Mouse (Mus musculus) G1E (cell line): Measurements from ENCODE around the gene Abca9. TPM values are rescaled to one million over a fixed set of nuclear protein-coding genes. Genes with fewer than 3 reads are reported as not detected.

Experiments
- ATAC-seq: 2 replicates; pipeline ENCODE4 v1.8.0; 2016; ENCODE audit warnings: mild to moderate bottlenecking; ENCODE audit not compliant: insufficient number of reproducible peaks, poor library complexity, low FRiP score, severe bottlenecking; ENCODE audit errors: extremely low read depth
- DNase-seq: peaks from one replicate; pipeline ENCODE4 v3.0.0; 2012; ENCODE audit warnings: low spot score
- H3K27me3 ChIP-seq: 2 replicates; pipeline ENCODE4 v1.6.1; 2012; ENCODE audit warnings: mild to moderate bottlenecking, low read length, inconsistent platforms; ENCODE audit not compliant: insufficient read depth
- H3K36me3 ChIP-seq: replicated peaks from 2 replicates; pipeline ENCODE3; 2012; ENCODE audit warnings: mild to moderate bottlenecking, inconsistent platforms
- H3K4me1 ChIP-seq: 2 replicates; pipeline ENCODE4 v1.6.1; 2012; ENCODE audit warnings: low read depth, low read length, inconsistent platforms, mixed read lengths; ENCODE audit not compliant: insufficient read depth
- H3K4me3 ChIP-seq: 2 replicates; pipeline ENCODE4 v1.5.1; 2012; ENCODE audit warnings: low read depth, mild to moderate bottlenecking, inconsistent platforms, low read length, moderate library complexity, mixed read lengths
- H3K9me3 ChIP-seq: replicated peaks from 2 replicates; pipeline ENCODE4 v1.6.1; 2012; ENCODE audit warnings: inconsistent platforms
- CTCF ChIP-seq: IDR thresholded peaks from 2 replicates; pipeline ENCODE4 v1.5.1; 2012; ENCODE audit warnings: low read depth, low read length, inconsistent platforms, mixed read lengths
- GATA1 ChIP-seq: IDR thresholded peaks from 2 replicates; pipeline ENCODE4 v1.6.1; 2012; ENCODE audit warnings: borderline replicate concordance, low read length, inconsistent platforms, mixed read lengths
- GATA2 ChIP-seq: IDR thresholded peaks from 2 replicates; pipeline ENCODE4 v1.6.1; 2012; ENCODE audit warnings: low read depth, low read length, inconsistent platforms, borderline replicate concordance
- POLR2AphosphoS5 ChIP-seq: IDR thresholded peaks from 2 replicates; pipeline ENCODE4 v1.6.1; 2012; ENCODE audit warnings: low read depth, low read length, inconsistent platforms; ENCODE audit not compliant: insufficient replicate concordance
- TAL1 ChIP-seq: conservative IDR thresholded peaks from 2 replicates; pipeline ENCODE4 v1.6.1; 2012; ENCODE audit warnings: low read depth, low read length, inconsistent platforms, mixed read lengths
- polyA plus RNA-seq: library from polyadenylated mRNA; stranded (reverse); fragments of >175 nt; gene quantifications from 2 replicates; pipeline ENCODE4 v1.2.3, GENCODE M21; 2012
- total RNA-seq, 2 experiments: library from RNA; stranded (forward) in 1 of 2; stranded (reverse) in 1 of 2; fragments of 200-1000 nt in 1 of 2; fragments of >200 nt in 1 of 2; fragmentation: Nextera tagmentation in 1 of 2; gene quantifications; 2 replicates each; pipeline ENCODE4 v1.2.3; 2014 to 2017

The Abca9 gene
- total and polyA plus RNA-seq, 3 experiments, result 0.11 TPM; not detected in 2

DNA sequence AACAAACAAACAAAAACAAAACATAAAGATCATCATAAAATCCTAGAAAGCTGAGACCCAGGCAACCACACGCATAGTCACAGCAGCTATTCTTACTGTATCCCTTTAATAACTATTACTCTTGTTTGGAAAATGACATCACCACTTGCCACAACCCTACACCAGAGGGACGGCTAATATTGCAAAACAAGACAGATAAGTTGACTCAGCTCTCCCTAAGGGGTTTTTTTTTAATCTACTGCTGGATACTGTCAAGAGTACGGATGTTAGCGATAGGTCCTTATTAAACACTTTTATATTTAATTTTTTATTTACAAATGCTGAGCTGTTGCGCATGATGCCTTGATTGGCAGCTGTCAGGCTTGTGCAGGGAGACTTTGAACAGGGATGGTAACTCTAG lies 37.2 kb downstream of the Abca9 start:
- no peak overlapping the region for H3K4me3 ChIP-seq
- TF ChIP-seq GATA2, result no peak
- no peak for TF ChIP-seq GATA1
- TF ChIP-seq CTCF, result no peak
- TF ChIP-seq TAL1, result no peak
- TF ChIP-seq POLR2AphosphoS5, result no peak
- DNase-seq, result no peak
- ATAC-seq, result no peak
- H3K27me3 ChIP-seq, result no peaks in the 10 kb centered on the region
- H3K36me3 ChIP-seq, result no peaks in the 10 kb centered on the region
- H3K4me1 ChIP-seq, result no peaks in the 10 kb centered on the region
- H3K9me3 ChIP-seq, result peaks cover 39% of the 10 kb centered on the region

DNA sequence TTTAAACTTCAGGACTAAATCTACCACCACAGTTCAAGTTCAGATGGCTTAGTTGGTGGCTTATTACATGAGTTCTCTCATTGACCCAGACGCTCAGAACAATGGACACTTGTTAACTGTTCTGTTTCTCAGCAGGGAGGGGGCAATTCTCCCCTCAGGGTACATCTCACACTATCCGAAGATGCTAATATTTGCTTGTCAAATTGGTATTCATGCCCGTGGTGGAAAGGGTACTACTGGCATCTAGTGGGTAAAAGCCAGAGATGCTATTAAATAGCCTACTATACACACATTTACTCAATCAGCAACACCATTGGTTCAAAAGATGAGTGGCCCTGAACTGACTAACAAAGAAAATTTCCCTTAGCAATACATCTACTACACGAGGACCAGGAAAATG lies 56.9 kb downstream of the Abca9 start:
- TF ChIP-seq GATA1, result no peak
- no peak for TF ChIP-seq TAL1
- no peak for TF ChIP-seq GATA2
- Histone ChIP-seq H3K36me3 (no peaks in the 10 kb centered on the region), H3K4me3 (no peak overlapping the region), H3K4me1 (no peaks in the 10 kb centered on the region), H3K27me3 (no peaks in the 10 kb centered on the region), H3K9me3 (peaks cover 40% of the 10 kb centered on the region)
- no peak for ATAC-seq
- DNase-seq, result no peak

DNA sequence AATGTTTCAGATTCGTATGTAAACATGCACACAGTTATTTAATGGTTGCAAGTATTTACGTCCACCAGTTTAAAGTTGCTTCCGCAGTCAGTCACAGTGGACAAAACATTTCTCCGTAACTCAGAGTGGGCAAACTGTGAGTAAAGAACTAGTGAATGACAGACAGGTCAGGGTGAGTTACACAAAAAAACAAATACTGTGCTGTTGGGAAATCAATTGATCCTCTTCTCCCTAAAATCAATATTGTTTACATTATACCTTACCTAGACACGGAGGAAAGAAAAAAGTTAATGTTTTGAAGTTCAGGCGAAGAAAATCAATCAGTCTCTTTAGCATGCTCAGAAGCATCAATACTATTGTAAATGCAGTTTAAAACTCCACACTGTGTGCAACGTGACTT lies 66.6 kb downstream of the Abca9 start:
- TF ChIP-seq POLR2AphosphoS5, result no peak
- no peak for TF ChIP-seq CTCF
- no peak for TF ChIP-seq GATA2
- no peak for TF ChIP-seq TAL1
- TF ChIP-seq GATA1, result no peak
- no peak overlapping the region for H3K4me3 ChIP-seq
- no peaks in the 10 kb centered on the region for H3K4me1 ChIP-seq
- DNase-seq (no peak), ATAC-seq (no peak)
- H3K27me3 ChIP-seq, result no peaks in the 10 kb centered on the region
- peaks cover 45% of the 10 kb centered on the region for H3K9me3 ChIP-seq
- no peaks in the 10 kb centered on the region for H3K36me3 ChIP-seq

DNA sequence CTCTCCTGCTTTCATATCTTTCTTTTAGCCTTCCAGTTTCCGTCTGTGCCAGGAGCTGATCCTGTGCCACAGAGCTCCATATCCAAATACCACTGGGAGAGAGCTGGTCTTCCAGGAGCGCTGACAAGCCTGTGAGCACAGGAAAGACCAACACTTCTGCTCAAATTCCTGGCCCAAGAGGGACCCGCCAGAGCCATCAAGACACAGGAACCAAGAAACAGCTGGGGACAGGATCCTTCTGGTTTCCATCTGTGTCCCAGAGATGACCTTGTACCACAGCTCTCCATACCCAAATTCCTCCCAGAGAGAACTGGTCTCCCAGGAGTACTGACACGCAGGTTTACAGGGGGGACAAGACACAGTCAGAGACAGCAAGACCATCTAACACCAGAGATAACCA lies 69.1 kb downstream of the Abca9 start:
- ATAC-seq, result no peak
- TF ChIP-seq CTCF (no peak), GATA1 (no peak), GATA2 (no peak), POLR2AphosphoS5 (no peak), TAL1 (no peak)
- H3K4me1 ChIP-seq, result no peaks in the 10 kb centered on the region
- no peaks in the 10 kb centered on the region for H3K27me3 ChIP-seq
- no peak overlapping the region for H3K4me3 ChIP-seq
- no peak for DNase-seq
- H3K9me3 ChIP-seq, result peaks cover 32% of the 10 kb centered on the region
- H3K36me3 ChIP-seq, result no peaks in the 10 kb centered on the region

DNA sequence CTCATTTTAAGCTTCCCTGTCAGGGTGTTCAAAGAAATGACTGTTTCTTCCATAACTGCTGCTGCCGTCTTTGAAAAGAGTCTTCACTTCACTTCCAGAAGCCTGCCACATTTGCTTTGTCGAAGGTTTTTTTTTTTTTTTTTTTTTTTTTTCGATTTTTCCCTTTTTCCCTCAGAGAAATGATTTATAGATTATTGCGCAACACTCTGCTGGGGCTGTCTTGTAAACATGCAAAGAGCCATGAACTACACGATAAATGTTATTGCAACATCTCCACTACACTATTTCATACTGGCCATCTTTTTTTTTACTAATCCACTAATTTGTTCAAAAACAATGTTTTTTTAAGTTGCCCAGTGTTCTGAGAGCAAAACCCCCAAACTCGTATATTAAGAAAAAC lies 70.5 kb downstream of the Abca9 start:
- Histone ChIP-seq H3K4me1 (no peaks in the 10 kb centered on the region), H3K36me3 (no peaks in the 10 kb centered on the region), H3K27me3 (no peaks in the 10 kb centered on the region), H3K9me3 (peaks cover 30% of the 10 kb centered on the region), H3K4me3 (no peak overlapping the region)
- TF ChIP-seq CTCF, result no peak
- no peak for TF ChIP-seq GATA1
- TF ChIP-seq POLR2AphosphoS5, result no peak
- no peak for TF ChIP-seq TAL1
- no peak for TF ChIP-seq GATA2
- ATAC-seq (no peak), DNase-seq (no peak)

DNA sequence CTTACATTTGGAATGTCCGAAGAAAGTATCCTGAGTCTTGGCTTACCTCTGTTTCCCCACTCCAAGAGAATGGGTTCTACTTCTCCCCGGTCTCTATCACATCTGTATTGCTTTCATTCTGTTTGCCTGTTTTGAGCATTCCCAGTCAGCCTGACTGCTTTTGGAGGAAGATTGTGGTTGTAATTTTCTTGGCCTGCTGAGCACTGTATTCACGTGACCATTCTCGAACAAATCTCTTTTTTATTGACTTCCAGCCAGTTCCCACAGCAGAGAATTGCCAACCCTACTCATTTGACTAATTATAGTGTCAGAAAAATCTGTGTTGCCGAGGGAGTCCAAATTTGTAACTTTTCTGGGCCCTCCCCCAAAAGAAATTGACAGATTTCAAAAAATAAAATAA lies 72.1 kb downstream of the Abca9 start, which contains the start of gene Abca8a:
Gene Abca8a (minus strand): TSS at position 121 of the 400 bp plus-strand sequence.
- Histone ChIP-seq H3K27me3 (no peaks in the 10 kb centered on the region), H3K4me3 (no peak within 1 kb of the TSS), H3K4me1 (no peaks in the 10 kb centered on the region), H3K36me3 (no peaks in the 10 kb centered on the region), H3K9me3 (peaks cover 24% of the 10 kb centered on the region)
- ATAC-seq (no peak), DNase-seq (no peak)
- TF ChIP-seq POLR2AphosphoS5 (no peak), GATA2 (no peak), CTCF (no peak), GATA1 (no peak), TAL1 (no peak)
